Mouse (Mus musculus) adrenal gland (tissue): ENCODE data around the gene Relt.

Source experiments
- intact Hi-C: fragments of 180-260 bp; cut with DNase I; formaldehyde crosslinking; loops from one replicate; pipeline ENCODE4 v1.15.1; 2025

Gene Relt

DNA sequence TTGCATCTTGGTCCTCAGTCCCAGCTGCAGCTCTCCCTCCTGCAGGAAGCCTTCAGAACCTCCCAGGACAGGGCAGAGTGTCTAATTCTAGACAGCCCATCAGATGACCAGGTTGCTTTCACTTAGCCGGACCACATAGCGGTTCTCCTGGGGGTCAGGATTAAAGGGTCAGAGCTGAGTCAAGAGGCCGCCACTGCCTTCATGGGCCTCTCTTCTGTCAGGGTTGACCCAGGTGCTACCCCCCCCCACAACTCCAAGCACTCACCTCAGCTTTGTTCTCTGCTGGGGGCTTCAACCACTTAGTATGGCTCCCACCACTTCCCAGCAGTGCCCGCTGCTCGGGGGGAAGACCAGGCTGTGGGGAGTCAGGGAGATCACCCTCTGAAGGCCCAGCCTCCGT, 16.1 kb downstream of the Relt start:
- intact Hi-C loops: loop anchor here (5.0 kb wide), 1 partner anchor 40 kb away; no protein-coding TSS in a partner anchor

DNA sequence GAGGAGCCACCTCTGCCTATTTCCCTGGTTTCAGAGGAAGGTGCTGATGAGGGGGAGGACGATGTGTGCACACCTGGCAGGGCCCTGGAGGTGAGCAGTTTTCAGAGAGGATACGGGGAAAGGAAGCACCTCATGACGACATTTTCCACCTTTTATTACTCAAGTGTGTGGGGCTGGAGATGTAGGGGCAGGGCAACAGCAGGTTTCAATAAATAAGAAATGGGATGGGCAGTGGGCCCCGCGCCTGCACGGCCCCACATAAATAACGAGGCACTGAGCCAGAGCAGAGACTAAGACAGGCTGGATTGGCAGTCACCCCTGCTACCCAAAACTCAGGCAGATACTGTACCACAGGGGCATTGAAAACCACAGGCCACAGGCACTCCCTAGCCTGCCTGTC, 17.2 kb downstream of the Relt start:
- intact Hi-C loops: loop anchor here (5.0 kb wide), 1 partner anchor 41 kb away; no protein-coding TSS in a partner anchor

DNA sequence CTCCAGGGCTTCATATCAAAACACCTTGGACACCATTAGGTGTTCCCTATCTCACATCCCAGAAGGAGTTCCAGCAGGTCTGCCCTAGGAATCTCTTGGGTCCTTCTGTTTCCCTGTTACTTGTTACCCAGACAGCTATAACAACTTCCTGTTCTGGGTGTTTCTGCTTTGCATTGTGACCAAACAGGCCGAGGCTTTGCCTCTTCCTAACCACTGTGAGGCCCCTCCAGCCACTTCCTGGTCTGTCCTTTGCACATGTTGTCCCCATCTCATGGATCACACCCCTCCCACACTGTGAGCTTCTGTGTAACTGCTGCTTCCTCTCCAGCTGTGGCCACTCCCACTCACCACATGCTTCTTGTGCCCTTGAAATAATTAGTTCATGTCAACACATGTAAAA, 17.8 kb downstream of the Relt start:
- intact Hi-C loops: loop anchor here (5.0 kb wide), 1 partner anchor 42 kb away; no protein-coding TSS in a partner anchor

DNA sequence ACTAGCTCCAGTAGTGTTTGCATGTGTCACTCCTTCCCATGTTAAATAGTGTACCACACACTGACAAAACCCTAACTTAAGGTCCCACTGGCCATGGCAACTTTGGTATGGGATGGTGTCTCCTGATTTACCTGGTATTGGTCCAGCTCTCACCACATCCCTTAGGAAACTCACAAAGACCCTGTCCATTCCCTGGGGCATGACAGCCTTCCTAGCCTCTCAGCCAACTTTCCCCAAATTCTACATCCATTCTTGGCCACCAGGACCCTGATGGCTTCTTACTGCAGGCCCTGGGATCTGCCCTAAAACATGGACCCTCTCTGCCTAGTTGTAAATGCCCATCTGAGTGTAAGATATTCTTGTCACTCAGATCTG, 18.2 kb downstream of the Relt start:
- intact Hi-C loops: loop anchor here (5.0 kb wide), 1 partner anchor 42 kb away; no protein-coding TSS in a partner anchor

DNA sequence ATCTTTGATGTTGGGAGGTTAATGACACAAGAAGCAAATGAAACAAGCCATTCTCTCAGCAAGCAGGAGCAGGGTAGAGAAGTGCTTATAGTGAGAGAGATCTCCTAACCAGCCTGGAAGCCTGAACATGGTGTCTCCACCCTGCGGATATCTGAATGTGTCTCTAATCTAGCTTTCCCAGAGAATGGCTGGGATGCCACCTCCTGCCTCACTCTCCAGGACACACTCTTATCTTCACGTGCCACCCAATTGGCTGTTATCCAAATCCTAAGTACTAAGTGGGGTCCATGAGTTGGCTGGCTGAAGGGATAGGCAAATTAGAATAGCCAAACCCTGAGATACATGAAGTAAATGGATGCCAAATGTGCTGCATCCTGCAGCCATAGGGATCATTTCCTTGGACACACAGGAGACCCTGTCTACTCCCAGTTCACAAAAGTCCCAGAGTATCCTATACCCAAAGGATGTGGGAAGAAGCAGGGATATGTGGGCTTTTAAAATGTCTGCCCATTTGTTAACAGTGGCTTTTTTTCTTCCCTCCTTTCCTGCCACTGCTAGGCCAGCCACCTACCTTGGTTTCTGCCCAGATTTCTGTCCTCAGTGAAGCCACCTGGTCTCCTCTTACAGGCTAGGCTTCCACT, 18.7 kb downstream of the Relt start:
- intact Hi-C loops: loop anchor here (5.0 kb wide), 1 partner anchor 43 kb away; no protein-coding TSS in a partner anchor

DNA sequence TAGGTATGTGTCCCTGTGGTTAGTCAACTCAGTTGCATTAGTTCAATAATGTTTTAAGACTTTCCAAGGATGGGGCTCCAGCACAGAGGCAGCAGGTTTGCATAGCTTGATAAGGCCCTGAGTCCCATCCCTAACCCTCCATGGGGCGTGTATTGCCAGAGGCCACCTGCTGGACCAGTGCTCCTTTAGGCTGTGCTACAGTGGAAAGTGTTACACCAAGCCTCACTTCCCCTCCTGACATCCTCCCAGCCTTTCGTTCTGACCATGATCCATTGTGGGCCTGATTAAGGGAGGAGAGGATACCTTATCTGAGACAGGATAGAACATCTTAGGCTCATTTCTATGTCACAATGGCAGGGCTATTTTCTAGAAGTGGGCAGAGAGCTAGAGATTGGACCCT, 19.4 kb downstream of the Relt start:
- intact Hi-C loops: no loop called here

DNA sequence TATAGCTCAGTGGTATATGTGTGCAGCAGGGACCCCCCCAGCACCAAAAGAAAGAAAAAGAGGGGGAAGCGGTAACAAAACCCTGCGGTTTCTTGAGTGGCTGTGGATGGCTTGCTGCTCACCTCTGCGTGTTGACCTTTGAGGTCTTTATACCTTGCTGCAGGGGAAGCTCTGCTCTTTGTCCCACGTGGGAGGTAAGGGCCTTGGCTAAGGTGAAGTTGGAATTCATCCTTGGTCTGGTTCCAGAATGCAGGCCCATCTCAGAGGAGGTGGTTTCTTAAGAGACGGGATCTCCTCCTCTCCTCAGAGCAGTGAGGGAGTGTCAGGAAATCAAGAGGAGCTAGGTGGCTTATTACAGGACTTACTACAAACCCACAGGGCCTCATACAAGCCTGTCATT, 21.1 kb downstream of the Relt start:
- intact Hi-C loops: no loop called here

DNA sequence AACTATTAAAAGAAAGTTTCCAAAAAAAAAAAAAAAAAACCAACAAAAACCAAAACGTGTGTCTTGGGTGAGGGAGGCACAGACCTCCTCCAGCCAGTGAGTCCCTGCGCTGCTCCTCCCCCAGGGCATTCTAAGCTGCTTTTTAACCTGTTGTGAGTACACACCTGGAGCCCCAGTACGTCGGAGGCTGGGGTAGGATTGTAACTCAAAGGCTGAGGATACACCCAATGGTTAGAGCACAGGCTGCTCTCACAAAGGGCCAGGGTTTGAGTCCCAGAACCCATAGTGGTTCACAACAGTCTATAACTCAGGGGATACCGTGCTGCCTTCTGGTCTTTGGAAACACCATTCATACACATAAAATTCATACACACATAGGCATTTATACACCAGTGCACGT, 21.6 kb downstream of the Relt start:
- intact Hi-C loops: no loop called here

DNA sequence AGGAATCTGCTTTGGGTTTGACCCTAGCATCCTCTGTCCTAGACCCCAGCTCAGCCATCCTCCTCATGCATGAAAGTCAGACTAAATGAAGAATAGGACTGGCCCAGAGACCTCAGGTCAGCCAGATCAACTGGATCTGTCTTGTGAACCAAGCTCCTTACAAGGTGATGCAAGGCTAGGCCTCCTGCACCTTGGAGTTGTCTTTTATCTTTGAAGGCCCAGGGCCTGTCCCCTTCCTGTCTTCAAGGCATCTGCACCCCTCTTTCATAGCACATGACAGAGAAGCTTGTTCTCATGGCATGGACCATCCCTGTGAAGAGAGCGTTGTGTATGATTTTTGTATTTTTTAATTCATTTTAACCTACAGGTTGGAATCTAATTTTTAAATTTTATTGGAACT, 22.3 kb downstream of the Relt start:
- intact Hi-C loops: no loop called here

DNA sequence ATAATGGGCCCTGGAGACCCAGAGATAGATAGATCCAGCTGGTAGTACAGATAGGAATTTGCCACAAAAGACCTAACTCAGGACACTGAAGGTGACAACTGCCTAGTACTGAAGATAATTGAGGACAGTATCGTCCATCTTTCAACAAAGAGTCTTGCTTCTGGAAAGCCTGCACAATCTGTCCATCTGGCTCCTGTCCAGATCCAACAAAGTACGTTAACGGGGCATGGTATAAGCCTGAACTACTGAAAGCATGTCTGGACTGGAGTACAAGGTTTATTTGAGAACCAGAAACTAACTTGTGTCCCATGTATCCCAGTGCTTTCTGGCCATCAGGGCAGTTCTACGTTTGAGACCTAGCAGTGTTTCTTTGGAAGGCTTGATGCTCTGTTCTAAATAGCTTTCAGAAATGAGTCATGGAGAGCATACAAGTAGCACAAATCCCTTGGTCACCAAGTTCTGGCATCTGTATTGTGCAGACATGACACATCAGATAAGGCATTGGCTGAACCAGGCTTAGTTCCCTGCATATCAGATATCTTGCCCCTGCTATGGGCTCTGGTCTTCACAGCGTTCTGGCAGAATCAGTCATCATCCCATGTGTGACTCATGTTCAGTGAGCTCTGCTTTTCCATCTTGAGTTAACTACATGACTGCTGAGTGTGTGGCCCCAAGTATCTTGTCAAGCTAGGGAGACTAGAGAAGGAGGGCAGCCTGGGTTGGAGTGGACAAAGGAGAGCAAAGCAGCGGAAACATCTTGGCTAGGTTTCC, 23.4 kb downstream of the Relt start:
- intact Hi-C loops: no loop called here

DNA sequence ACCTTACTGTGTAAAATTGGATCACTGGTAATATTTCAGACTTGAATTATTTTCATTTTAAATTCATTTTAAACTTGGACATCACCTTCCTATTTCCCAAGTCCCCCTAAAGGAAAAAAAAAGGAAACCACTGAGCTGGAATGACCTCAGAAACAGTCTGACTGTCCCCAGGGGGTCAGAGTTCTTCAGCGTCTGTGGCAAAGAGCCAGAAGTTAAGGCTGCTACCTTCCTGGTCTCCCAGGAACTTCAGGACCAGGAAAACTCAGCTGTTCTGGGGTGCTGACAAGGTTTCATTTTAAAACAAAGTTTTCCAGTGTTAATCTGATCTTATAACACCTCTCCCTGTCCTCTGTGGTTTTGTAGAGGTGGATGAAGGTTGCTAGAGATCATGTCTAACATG, 25.5 kb downstream of the Relt start:
- intact Hi-C loops: no loop called here

DNA sequence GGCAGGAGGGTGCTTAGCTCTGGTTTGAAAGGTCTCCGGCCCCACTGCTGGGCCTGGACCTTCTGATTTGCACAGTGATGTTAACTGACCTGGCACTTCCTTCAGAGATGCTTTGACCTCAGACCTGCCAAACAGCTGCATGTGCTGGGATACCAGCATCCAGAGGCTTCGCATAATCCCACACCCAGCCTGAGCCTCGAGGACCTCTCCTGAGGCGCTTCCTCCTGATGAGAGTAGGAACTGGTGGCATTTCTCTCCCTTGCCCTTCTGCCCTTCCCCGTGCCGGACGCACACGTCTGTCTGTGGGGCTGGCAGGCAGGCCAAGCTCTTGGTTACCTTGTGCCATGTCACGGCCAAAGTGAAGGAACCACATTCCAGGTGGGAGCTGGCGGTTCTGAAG, 26.6 kb downstream of the Relt start:
- intact Hi-C loops: no loop called here

DNA sequence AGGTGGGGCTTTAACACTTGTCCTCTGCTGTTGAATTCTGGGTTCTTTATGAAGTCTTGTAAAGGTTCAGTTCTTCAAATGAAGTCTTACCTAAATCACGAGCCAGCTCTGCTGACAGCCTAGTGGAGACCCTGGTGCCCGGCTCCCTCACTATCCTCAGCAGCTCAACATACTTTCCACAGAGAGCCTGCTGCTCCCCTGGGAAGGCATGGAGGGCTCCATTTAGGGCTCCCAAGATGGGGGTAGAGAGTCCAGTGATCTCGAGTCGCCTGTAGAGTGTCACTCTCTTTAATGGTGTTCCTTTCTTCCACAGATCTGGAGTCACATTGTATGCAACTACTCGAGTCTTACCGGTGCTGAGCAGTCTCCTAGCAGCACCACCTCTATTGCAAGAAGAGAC, 27.5 kb downstream of the Relt start:
- intact Hi-C loops: no loop called here

DNA sequence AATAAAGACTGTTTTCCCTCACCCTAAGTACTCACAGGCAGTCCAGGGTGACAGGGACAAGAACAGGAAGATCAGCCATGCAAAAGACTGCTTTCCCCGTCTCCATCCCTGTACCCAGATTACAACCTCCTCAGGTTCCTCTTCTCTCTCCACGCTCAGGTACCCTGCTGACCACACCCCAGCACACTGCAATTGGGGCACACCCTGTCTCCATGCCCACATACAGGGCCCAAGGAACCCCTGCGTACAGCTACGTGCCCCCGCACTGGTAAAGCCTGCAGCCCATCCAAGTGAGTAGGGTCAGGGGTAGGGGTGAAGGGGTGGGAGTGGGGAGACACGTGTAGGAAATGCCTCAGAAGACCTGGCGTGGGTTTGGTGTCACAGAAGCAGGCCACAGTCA, 28.1 kb downstream of the Relt start:
- intact Hi-C loops: no loop called here

DNA sequence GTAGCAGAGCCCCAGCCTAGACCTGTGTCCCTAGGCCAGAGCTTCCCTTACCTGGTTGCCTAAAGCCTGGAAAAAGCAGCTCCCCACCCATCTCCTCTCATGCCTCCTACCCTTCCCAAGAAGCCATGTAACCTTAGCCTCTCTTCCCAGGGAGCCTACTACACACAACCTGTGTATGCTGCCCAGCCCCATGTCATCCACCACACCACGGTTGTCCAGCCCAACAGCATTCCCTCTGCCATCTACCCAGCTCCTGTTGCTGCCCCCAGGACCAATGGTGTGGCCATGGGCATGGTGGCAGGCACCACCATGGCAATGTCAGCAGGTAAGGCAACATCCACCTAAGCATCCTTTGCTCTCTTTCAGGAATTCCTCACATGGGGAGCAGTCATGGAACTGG, 29.4 kb downstream of the Relt start:
- intact Hi-C loops: no loop called here

DNA sequence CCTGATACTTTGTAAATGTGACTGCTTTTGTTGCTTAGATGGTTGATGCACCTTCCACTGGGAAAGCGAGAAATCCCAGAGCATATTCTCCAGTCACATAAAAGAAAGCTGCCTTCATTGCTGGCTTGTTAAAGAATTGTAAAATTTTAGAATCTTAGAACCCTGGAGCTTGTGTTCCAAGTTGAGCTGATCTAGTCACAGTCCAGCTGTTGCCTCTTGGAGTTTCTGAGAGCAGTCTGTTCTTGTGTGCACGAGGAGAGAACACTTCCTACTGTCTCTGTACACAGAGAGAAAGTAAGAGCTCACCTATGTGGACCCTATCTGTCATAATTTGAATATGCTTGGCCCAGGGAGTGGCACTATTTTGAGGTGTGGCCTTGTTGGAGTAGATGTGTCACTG, 34.7 kb downstream of the Relt start:
- intact Hi-C loops: no loop called here

DNA sequence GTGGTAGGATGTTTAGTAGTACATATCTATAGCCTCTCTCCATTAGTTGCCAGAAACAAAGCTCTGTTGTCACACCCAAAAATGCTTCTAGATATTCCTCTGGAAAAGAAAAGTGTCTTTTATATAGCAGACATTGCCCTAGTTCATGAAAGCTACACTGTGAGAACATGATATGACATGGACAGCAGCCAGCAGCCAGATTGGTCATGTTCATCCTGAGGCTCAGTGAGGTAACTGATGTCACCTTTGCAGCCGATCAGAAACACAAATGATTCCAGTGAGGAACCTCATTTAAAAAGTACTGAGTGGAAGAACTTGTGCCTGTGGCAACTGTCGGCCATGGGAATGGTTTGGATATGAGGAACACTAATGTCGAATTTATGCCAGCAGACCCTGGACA, 38.6 kb downstream of the Relt start:
- intact Hi-C loops: no loop called here

DNA sequence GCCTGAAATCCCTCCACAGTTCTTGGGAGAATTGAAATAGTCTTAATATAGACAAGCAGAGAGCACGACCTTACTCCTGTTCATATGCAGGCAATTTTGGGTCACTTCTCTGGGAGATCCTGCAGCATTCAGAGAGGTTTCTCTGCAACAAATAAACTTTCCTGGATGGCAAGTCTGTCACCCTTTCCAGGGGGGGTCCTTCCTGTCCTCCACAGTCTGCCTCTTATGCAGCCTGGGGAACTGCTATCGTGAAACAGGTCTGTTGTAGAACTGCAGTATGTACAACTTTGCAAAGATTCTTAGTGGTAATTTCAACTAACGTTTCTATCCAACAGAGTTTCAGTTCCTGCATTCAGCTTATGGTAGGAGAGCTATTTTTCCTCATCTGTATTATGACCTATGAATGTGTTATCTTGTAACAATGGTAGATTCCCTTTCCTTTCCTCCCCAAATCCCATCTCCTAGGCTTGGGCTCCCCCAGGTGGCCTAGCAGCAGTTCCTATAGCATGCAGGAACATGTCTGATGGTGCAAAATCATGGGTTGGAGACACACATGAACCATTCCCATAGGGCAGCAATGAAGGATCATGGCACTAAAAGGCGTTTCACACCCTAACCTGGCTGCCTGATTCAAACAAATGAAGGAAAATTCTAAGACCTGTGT, 44.7 kb downstream of the Relt start:
- intact Hi-C loops: loop anchor here (5.0 kb wide), 1 partner anchor 246 kb away; no protein-coding TSS in a partner anchor

DNA sequence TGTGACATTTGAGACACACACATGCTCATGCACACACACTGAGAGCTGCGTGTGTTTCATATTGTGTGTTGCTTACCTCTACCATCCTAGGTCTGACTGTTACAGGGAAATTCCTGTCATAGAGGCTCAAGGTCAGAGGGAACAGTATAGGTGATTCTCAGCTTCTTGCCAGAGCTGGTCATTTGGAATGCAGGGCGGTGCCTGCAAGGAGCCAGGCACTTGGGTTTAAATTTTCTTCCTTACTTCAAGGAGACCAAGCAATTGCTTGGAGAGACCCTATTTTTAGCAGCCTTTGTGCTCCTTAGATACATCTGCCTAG, 45.8 kb downstream of the Relt start:
- intact Hi-C loops: loop anchor here (5.0 kb wide), 1 partner anchor 245 kb away; no protein-coding TSS in a partner anchor

DNA sequence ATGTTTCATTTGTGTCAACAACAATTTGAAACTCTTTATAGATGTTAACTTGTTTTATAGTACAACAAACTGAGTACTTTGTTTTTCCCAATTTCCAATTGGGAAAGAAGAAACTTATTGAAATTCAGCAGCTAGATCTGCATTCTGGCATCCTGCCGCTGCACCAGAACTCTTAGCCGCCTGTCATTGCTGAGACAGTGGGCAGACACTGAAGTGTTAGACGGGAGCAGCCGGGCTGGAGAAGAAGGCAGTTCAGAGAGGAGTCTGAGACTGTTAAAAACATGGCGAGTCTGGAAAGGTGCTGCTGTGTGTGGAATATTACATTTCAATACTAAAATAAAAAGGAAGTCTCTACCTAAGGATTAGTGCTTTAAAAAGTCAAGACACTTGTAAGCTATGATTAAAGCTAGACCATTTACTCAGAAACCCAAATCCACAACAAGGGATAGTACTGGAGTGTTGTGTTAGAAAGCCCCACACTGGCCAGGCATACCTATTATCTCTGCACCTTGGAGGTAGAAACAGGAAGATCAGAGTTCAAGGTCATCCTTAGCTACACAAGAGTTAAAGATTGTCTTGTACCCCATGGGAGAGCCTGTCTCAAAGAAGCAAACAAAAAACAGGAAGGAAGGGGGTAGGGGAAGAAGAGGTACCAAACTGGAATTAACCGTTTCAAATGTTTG, 46.3 kb downstream of the Relt start:
- intact Hi-C loops: loop anchor here (5.0 kb wide), 1 partner anchor 245 kb away; no protein-coding TSS in a partner anchor

DNA sequence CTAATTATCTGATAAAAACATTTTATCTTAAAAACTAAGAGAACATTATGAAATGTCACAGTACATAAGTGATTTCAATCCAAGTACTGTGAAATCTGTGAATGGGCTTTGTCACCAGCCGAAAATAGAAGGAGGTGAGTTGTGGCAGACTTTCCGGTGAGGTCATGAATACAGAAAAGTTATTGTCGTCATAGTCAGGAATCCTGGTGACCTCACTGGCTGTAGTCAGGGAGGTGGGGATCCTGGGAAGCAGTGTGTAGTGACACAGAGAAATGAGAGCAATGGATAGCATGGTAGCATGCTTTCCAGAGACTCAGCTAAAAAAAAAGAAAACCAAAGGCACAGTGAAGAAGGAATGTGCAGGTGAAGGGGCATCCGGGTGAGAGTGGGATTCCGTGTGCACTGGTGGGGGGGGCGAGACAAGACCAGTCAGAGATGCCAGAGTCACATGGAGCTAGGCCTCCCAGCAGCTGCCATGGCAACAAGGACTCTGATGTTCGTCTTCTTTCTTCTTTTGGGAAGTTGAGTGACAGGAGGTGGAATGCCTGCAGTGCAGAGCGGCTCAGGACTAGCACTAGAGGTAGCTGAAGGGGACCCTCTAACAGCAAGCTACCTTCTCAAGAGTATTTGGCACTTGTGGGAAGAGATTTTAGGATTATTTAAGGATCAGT, 47.2 kb downstream of the Relt start:
- intact Hi-C loops: loop anchor here (5.0 kb wide), 1 partner anchor 244 kb away; no protein-coding TSS in a partner anchor
